Mouse (Mus musculus) regulatory T cell (primary cell): ENCODE measurements around the gene Hpgd.
"Not testable (repeated sequence)": the region's sequence is repeated elsewhere in the genome, so short reads cannot be mapped to it uniquely, and the experiment has no call there.

Experiments used
- in situ Hi-C: fragments of 300-600 bp; cut with MboI, MseI; formaldehyde crosslinking; loops from one replicate; pipeline ENCODE4 v1.15.1; 2025; ENCODE audit warnings: high pct_unique_total_duplicates

Hpgd gene

GRCm38 (mm10) chr8:56294373-56294877, at the start of gene Hpgd:
Gene Hpgd, plus strand, starts transcription at chr8:56294585.
- in situ Hi-C loops = loop anchor here (25.0 kb wide), 1 partner anchor 1182 kb away; no protein-coding TSS in a partner anchor

GRCm38 (mm10) chr8:56251728-56252127, 42.7 kb upstream of the Hpgd start:
- in situ Hi-C loops = not testable (repeated sequence)

- in situ Hi-C loops = no loop called here
These were observed 42.1 kb upstream of the Hpgd start for GRCm38 (mm10) chr8:56252314-56252713.

GRCm38 (mm10) chr8:56261190-56261589, 33.2 kb upstream of the Hpgd start:
- in situ Hi-C loops = no loop called here

GRCm38 (mm10) chr8:56269687-56270663, 24.4 kb upstream of the Hpgd start:
- in situ Hi-C loops = no loop called here

DNA sequence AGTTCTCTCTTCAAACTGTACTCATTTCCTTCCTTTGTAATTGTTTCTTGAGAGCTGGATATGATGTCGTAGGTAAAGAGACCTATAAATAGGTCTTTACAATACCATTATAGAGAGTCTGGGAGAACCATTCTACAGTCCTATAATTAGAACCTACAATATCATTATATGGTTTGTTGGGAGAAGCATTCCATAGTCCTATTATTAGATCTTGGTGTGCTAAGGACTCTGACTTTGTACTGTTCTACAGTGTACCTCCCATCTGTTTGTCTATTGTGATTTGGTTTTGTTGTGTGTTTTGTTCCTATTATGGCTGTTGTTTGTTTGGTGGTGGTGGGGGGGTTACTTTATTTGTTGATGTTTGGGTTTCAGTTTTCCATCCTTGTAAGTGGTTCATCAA, 21.5 kb upstream of the Hpgd start:
- in situ Hi-C loops = no loop called here

GRCm38 (mm10) chr8:56275316-56275715, 19.1 kb upstream of the Hpgd start:
- in situ Hi-C loops = loop anchor here (25.0 kb wide), 1 partner anchor 1163 kb away; no protein-coding TSS in a partner anchor

- in situ Hi-C loops = loop anchor here (25.0 kb wide), 1 partner anchor 1166 kb away; no protein-coding TSS in a partner anchor
These were observed 16.4 kb upstream of the Hpgd start for GRCm38 (mm10) chr8:56277810-56278528.

DNA sequence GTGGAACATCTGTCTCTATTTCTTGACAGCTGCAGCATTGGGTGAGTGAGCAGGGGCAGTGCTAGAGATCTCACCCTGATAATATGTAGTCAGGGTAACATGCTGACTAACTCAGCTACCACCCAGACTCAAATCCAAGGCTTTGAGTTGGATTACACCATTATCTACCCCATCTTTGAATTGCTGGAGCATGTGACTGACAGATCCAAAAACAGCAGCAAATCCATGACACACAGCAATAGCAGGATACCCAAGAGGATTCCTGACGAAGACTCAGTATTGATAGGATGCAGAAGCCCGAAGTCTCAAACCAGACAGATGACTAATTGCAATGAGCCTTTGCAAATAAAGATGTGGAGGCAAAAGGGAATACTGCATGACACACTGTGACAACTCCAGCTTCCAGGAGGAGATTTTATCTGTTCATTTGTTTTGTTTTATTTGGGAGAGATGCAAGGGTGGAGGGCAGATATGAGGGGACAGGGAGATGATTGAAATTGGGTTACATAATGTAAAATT, 15.8 kb upstream of the Hpgd start:
- in situ Hi-C loops = loop anchor here (25.0 kb wide), 1 partner anchor 1166 kb away; no protein-coding TSS in a partner anchor

DNA sequence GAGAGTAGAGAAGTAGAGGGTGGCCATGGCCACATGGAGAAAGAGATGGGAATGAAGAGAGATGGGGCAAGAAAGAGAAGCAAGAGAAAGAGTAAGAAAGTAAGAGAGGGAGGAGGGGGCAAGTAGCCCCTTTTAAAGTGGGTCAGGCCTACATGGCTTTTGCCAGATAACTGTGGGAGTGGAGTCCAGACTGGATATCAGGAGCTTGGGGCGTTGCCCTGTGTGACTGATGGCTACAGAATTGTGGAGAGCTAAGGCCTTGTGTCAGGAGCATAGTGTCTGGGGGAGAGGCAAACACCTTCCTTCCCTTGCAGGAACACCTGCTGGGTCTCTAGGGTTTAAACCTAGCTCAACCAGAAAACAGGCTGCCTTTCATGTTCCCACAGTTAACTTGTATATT, 10.4 kb upstream of the Hpgd start:
- in situ Hi-C loops = loop anchor here (25.0 kb wide), 1 partner anchor 1172 kb away; no protein-coding TSS in a partner anchor

- in situ Hi-C loops = loop anchor here (25.0 kb wide), 1 partner anchor 1173 kb away; no protein-coding TSS in a partner anchor
These were observed 9.4 kb upstream of the Hpgd start for GRCm38 (mm10) chr8:56284957-56285356.

DNA sequence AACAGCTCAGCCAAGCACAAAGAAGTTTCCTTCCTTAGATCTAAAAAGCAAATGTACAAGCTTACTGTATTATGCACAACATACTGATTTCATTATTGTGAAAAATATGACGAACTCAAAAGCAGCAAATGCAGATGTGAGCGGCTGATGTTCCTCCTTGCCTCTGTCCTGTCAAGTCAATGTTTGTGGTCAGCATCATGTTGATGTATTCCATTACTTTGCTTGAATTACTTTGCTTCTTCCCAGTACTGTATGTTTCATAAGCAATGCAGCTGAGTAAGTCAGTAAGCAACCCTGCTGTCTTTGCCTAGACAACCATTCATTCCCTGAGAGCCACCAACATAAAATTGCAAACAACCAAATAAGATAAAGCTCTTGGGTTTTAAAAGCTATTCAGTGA, 7.7 kb upstream of the Hpgd start:
- in situ Hi-C loops = loop anchor here (25.0 kb wide), 1 partner anchor 1174 kb away; no protein-coding TSS in a partner anchor

DNA sequence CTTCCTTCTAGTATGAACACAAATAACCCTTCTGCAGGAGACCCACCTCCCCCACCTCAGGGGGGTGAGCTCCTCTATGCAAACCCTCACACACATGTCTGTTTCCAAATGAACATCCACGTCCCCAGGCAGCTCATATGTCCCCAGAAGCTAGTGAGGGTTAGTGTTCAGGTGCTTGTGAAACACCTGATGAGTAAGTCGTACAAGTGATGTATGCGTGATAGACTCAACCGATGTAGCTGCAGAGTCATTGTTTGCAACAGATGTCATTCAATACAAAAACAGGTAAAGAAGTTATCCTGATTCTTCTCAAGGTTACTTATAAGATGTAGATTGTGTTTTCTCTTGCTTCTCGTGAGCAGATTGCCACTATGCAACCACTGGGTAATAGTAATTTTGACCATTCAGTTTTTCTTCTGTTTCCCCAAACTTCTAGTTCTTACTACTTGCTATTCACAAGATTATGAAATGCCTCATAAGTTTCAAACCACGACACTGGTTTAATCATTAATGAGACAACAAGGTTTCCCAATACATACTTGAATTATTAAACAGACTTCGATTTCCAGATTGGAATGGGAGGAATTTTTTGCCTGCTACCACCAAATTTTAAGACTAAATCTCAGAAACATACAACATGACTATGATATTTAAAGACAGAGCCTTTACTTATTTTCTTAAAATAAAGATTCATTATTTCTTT, 6.9 kb upstream of the Hpgd start:
- in situ Hi-C loops = loop anchor here (25.0 kb wide), 1 partner anchor 1175 kb away; no protein-coding TSS in a partner anchor

- in situ Hi-C loops = loop anchor here (25.0 kb wide), 1 partner anchor 1180 kb away; no protein-coding TSS in a partner anchor
These were observed 2.1 kb upstream of the Hpgd start for GRCm38 (mm10) chr8:56292318-56292717.

DNA sequence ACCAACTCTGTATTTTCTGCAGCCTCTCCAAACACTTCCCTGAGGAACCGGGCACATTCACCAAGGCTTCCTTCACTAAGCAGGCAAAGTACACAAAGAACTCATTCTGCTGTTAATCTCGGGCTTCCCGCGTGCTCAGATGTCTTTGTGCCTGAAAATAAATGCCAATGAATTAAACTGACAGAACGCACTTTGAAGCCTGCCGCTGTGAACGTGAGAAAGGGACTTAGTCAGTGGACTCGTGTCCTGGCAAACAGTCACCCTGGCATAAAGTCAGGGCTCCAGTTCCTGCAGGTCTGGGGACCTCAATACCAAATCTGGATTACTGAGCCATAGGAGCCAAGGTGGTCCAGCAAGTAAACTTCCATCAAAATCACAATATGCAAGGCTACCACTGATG, 905 bp upstream of the Hpgd start:
- in situ Hi-C loops = loop anchor here (25.0 kb wide), 1 partner anchor 1181 kb away; no protein-coding TSS in a partner anchor

- in situ Hi-C loops = loop anchor here (25.0 kb wide), 1 partner anchor 1183 kb away; no protein-coding TSS in a partner anchor
These were observed 636 bp downstream of the Hpgd start for GRCm38 (mm10) chr8:56294886-56295555.

GRCm38 (mm10) chr8:56299421-56299820, 5.0 kb downstream of the Hpgd start:
- in situ Hi-C loops = loop anchor here (25.0 kb wide), 1 partner anchor 1187 kb away; no protein-coding TSS in a partner anchor

GRCm38 (mm10) chr8:56301303-56301702, 6.9 kb downstream of the Hpgd start:
- in situ Hi-C loops = not testable (repeated sequence)

- in situ Hi-C loops = no loop called here
These were observed 10.2 kb downstream of the Hpgd start for GRCm38 (mm10) chr8:56304595-56304994.

- in situ Hi-C loops = no loop called here
These were observed 19.2 kb downstream of the Hpgd start for GRCm38 (mm10) chr8:56313622-56314021.
